Mouse (Mus musculus) midbrain, embryonic 14.5 days (tissue): ENCODE data around the gene Tnfrsf8. TPM values are rescaled to one million over a fixed set of nuclear protein-coding genes. Genes with fewer than 3 reads are reported as not detected.

Experiments used
- ATAC-seq: fragments of 200-750 bp; cut with Nextera tagmentation; 2 replicates; pipeline ENCODE4 v1.8.0; 2017; ENCODE audit warnings: moderate number of reproducible peaks, moderate library complexity; ENCODE audit not compliant: low FRiP score, low TSS enrichment
- DNase-seq: peaks from one replicate; pipeline ENCODE4 v3.0.0-alpha.2; 2015
- H3K27ac ChIP-seq: fragments of 300-500 bp; sonication (generic); replicated peaks from 2 replicates; pipeline ENCODE4 v1.5.1; 2014; ENCODE audit warnings: mild to moderate bottlenecking, low read depth, low read length, moderate library complexity
- H3K27me3 ChIP-seq: fragments of 300-500 bp; sonication (generic); 2 replicates; pipeline ENCODE4 v1.6.1; 2014; ENCODE audit warnings: low read length, control low read depth, mixed read lengths; ENCODE audit not compliant: control insufficient read depth, insufficient read depth
- H3K36me3 ChIP-seq: fragments of 300-500 bp; sonication (generic); 2 replicates; pipeline ENCODE4 v1.6.1; 2014; ENCODE audit warnings: low read length, control low read depth; ENCODE audit not compliant: control insufficient read depth, insufficient read depth
- H3K4me1 ChIP-seq: fragments of 300-500 bp; sonication (generic); 2 replicates; pipeline ENCODE4 v1.6.1; 2014; ENCODE audit warnings: mild to moderate bottlenecking, antibody characterized with exemption, low read length, control low read depth; ENCODE audit not compliant: control insufficient read depth, insufficient read depth
- H3K4me2 ChIP-seq: fragments of 300-500 bp; sonication (generic); 2 replicates; pipeline ENCODE4 v1.6.1; 2014; ENCODE audit warnings: mild to moderate bottlenecking, low read length, moderate library complexity
- H3K4me3 ChIP-seq: fragments of 300-500 bp; sonication (generic); replicated peaks from 2 replicates; pipeline ENCODE4 v1.5.1; 2014; ENCODE audit warnings: low read depth, low read length
- H3K9ac ChIP-seq: fragments of 300-500 bp; sonication (generic); replicated peaks from 2 replicates; pipeline ENCODE4 v1.6.1; 2014; ENCODE audit warnings: mild to moderate bottlenecking, low read length, moderate library complexity
- H3K9me3 ChIP-seq: fragments of 300-500 bp; sonication (generic); 2 replicates; pipeline ENCODE4 v1.6.1; 2016; ENCODE audit warnings: low read length, control low read depth, mixed read lengths; ENCODE audit not compliant: control insufficient read depth
- WGBS: fragments of 180-500 bp; shearing (Covaris S2); extraction: QIAGEN DNeasy Blood & Tissue Kit; methylation state at CpG from one replicate; pipeline ENCODE4 v1.1.7; 2014; 5-methylcytosine and 5-hydroxymethylcytosine counted together
- polyA plus RNA-seq: library from polyadenylated mRNA; unstranded; fragments of >200 nt; fragmentation: Nextera tagmentation; extraction: Ambion mirVana; gene quantifications from 2 replicates; pipeline ENCODE4 v1.2.1, GENCODE M21; 2014

Tnfrsf8 gene
- polyA plus RNA-seq, 1 experiment from 2014 or later: 0.29 TPM

GRCm38 (mm10) chr4:145252611-145253010, 62.4 kb downstream of the Tnfrsf8 start:
- Histone ChIP-seq H3K27ac (no peak overlapping the region), H3K36me3 (no peaks in the 10 kb centered on the region), H3K9ac (no peak overlapping the region), H3K4me2 (no peak overlapping the region), H3K9me3 (no peaks in the 10 kb centered on the region), H3K27me3 (0 out of 2 replicates have a peak, but pooled peaks cover 2% of the 10 kb centered on the region), H3K4me1 (no peaks in the 10 kb centered on the region), H3K4me3 (no peak overlapping the region)
- ATAC-seq (no peak), DNase-seq (no peak)
- 90% methylated on average over 8 of the region's 8 CpGs for WGBS

- Histone ChIP-seq H3K4me3 (no peak overlapping the region), H3K9me3 (no peaks in the 10 kb centered on the region), H3K4me1 (no peaks in the 10 kb centered on the region), H3K36me3 (no peaks in the 10 kb centered on the region), H3K9ac (no peak overlapping the region), H3K4me2 (no peak overlapping the region), H3K27ac (no peak overlapping the region), H3K27me3 (0 out of 2 replicates have a peak, but pooled peaks cover 5% of the 10 kb centered on the region)
- ATAC-seq (no peak), DNase-seq (no peak)
- 98% methylated on average over 4 of the region's 4 CpGs for WGBS
Measured at GRCm38 (mm10) chr4:145251546-145251945, 63.4 kb downstream of the Tnfrsf8 start.

DNA sequence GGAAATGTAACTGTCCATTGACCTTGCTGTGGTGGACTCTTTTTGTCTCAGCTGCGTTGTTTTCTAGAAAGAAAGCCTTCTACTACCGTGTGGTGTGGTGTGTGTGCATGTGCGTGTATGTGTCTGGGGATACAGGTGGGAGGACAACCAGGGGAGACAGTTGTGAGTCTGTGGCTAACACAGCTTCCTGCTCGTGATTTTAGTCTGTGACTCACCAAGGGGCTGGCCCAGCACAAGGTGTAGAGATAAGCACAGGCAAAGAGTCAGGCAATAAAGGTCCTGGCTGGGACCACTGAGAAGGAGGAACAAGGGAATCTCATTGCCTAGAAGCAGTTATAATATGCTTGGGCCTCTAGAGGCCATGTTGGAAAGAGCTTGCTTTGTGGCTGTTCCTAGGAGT, 65.0 kb downstream of the Tnfrsf8 start:
- WGBS: 85% methylated on average over 4 of the region's 4 CpGs
- Histone ChIP-seq H3K9me3 (no peaks in the 10 kb centered on the region), H3K9ac (no peak overlapping the region), H3K27ac (no peak overlapping the region), H3K27me3 (0 out of 2 replicates have a peak, but pooled peaks cover 5% of the 10 kb centered on the region), H3K4me3 (no peak overlapping the region), H3K4me2 (no peak overlapping the region), H3K36me3 (no peaks in the 10 kb centered on the region), H3K4me1 (no peaks in the 10 kb centered on the region)
- ATAC-seq (no peak), DNase-seq (no peak)

- H3K27ac ChIP-seq: no peak overlapping the region
- no peak overlapping the region for H3K4me3 ChIP-seq
- 0 out of 2 replicates have a peak, but pooled peaks cover 5% of the 10 kb centered on the region for H3K27me3 ChIP-seq
- H3K4me2 ChIP-seq: no peak overlapping the region
- no peaks in the 10 kb centered on the region for H3K4me1 ChIP-seq
- H3K9me3 ChIP-seq: no peaks in the 10 kb centered on the region
- no peaks in the 10 kb centered on the region for H3K36me3 ChIP-seq
- no peak overlapping the region for H3K9ac ChIP-seq
- ATAC-seq (no peak), DNase-seq (no peak)
- WGBS: 77% methylated on average over 2 of the region's 2 CpGs
Measured at GRCm38 (mm10) chr4:145247556-145247955, 67.4 kb downstream of the Tnfrsf8 start.

DNA sequence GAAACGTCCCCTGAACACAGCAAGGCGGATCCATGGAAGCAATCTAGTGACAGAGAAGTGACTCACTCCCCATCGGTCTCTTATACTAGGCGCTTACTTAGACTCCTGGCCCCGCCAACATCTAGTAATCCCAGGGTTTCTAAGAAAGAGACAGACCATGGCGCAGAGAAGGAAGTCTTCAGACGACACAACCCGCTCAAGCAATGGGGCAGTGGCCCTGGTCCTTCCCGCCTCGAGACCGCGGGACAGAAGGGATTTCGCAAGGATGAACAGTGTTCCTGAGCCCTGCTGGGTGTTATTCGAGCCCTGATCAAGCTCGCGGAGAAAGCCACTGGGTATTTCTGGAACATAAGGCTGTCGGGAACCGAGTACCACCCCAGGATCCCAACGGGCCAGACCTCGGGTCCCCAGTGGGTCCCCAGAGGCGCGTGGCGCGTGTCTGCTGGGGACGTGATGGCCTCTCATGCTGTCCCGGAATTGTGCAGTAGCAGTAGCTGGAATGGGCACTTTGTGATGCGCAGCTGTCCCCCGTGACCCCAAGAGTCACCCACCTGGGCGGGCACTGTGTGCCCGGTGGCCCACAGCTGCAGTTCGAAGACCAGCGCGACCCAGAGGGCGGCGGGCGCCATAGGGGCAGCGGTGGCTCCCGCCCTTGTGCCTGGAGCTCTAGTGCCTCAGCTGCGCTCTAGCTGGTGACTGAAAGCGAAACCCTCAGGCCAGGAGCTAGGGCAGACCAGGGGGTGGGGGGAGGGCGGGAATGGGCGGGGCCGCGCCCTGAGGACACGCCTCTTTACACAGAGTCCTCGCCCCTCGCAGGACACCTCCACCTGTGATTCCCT, 68.6 kb downstream of the Tnfrsf8 start, which contains the start of gene Tnfrsf1b:
Tnfrsf1b (minus strand) TSS at position 698 of the 839 bp plus-strand sequence.
- peak within 1 kb of the TSS; percentile 46 for H3K9ac ChIP-seq
- H3K9me3 ChIP-seq: no peaks in the 10 kb centered on the region
- H3K4me3 ChIP-seq: peak within 1 kb of the TSS; percentile 37
- peak within 1 kb of the TSS; percentile 61 for H3K4me2 ChIP-seq
- no peaks in the 10 kb centered on the region for H3K4me1 ChIP-seq
- 0 out of 2 replicates have a peak, but pooled peaks cover 5% of the 10 kb centered on the region for H3K27me3 ChIP-seq
- DNase-seq (peak; percentile 27), ATAC-seq (0 out of 2 replicates have a peak, but pooled peaks have one; percentile 46)
- WGBS: 1% methylated on average over 47 of the region's 47 CpGs
- H3K36me3 ChIP-seq: no peaks in the 10 kb centered on the region
- H3K27ac ChIP-seq: no peak within 1 kb of the TSS

GRCm38 (mm10) chr4:145245581-145245980, 69.4 kb downstream of the Tnfrsf8 start:
- ATAC-seq (no peak), DNase-seq (no peak)
- no peaks in the 10 kb centered on the region for H3K9me3 ChIP-seq
- H3K9ac ChIP-seq: no peak overlapping the region
- H3K4me3 ChIP-seq: peak overlapping the region; percentile 37; the same call in 1 of the 2 replicates
- no peaks in the 10 kb centered on the region for H3K36me3 ChIP-seq
- H3K27ac ChIP-seq: no peak overlapping the region
- 0 out of 2 replicates have a peak, but pooled peaks cover 5% of the 10 kb centered on the region for H3K27me3 ChIP-seq
- H3K4me2 ChIP-seq: peak overlapping the region; percentile 61; the same call in 1 of the 2 replicates
- H3K4me1 ChIP-seq: no peaks in the 10 kb centered on the region
- WGBS: 88% methylated on average over 3 of the region's 3 CpGs

DNA sequence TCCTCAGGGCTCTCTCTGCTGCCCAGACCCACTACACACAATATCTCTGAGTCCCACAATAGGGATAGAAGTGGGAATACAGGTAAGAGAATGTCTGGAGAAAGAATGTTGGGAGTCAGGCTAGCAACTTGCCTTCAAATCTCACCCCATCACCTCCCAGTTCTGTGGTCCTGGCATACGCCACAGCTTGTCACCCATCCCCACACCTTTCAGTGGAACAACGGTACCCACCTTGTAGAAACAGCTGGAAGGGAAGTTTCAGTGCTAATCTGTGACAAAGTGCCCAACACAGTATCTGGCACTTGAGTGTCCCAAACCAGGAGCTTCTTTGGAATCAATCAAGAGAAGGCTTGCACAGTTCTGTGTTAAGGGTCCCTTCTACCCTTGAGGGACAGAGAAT, 70.3 kb downstream of the Tnfrsf8 start:
- no peaks in the 10 kb centered on the region for H3K36me3 ChIP-seq
- ATAC-seq (no peak), DNase-seq (no peak)
- H3K27me3 ChIP-seq: 0 out of 2 replicates have a peak, but pooled peaks cover 5% of the 10 kb centered on the region
- no peak overlapping the region for H3K9ac ChIP-seq
- H3K4me1 ChIP-seq: no peaks in the 10 kb centered on the region
- no peak overlapping the region for H3K4me3 ChIP-seq
- no peaks in the 10 kb centered on the region for H3K9me3 ChIP-seq
- no peak overlapping the region for H3K27ac ChIP-seq
- H3K4me2 ChIP-seq: no peak overlapping the region
- WGBS: 91% methylated on average over 2 of the region's 2 CpGs

DNA sequence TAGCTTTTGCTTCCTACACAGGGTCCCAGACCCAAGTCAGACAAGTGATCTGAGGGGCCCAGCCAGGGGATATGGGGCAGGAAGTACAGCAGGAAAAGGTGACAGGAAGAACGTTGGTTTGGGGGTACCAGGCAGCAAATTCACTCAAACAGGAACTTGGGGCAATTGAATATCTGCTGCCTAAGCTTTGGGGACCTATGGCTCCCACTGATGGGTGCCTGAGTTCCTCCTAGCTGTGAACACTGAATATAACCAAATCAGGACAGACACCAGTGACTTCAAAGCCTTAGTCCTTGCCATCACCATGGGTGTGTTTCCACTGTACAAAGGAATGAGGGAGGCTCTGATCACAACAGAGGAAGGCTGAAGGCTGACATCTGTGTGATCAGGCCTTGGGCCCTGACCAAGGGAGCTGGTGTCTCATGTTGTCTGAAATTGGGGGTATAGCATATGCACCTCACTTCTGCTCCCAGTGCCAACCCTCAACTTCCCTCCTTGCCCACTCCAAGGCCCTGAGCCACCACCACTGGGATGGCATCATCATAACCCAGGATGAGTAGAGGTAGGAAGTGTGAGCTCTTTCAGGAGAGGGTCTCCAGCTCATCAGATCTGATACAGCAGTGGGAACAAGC, 72.1 kb downstream of the Tnfrsf8 start:
- no peak overlapping the region for H3K4me2 ChIP-seq
- H3K9me3 ChIP-seq: no peaks in the 10 kb centered on the region
- DNase-seq: no peak
- no peak overlapping the region for H3K27ac ChIP-seq
- no peak for ATAC-seq
- no peaks in the 10 kb centered on the region for H3K36me3 ChIP-seq
- no peaks in the 10 kb centered on the region for H3K4me1 ChIP-seq
- no peak overlapping the region for H3K9ac ChIP-seq
- 58% methylated on average over 1 of the region's 1 CpGs for WGBS
- H3K27me3 ChIP-seq: 0 out of 2 replicates have a peak, but pooled peaks cover 5% of the 10 kb centered on the region
- H3K4me3 ChIP-seq: no peak overlapping the region
